Mouse (Mus musculus): ENCODE data around the gene Tdp1. TPM values are rescaled to one million over a fixed set of nuclear protein-coding genes. Genes with fewer than 3 reads are reported as not detected.

The Tdp1 gene
- polyA plus RNA-seq, 1 experiment from 2014 or later = 51.3 TPM

- H3K27ac ChIP-seq = no peak overlapping the region
- no peaks in the 10 kb centered on the region for H3K9me3 ChIP-seq
- no peaks in the 10 kb centered on the region for H3K36me3 ChIP-seq
- peaks cover 8% of the 10 kb centered on the region for H3K4me1 ChIP-seq
- H3K4me3 ChIP-seq = no peak overlapping the region
- H3K27me3 ChIP-seq (ENCODE audit: insufficient read depth, poor library complexity, severe bottlenecking) = no peaks in the 10 kb centered on the region
- DNase-seq (ENCODE audit: low spot score) = no peak
Measured at GRCm38 (mm10) chr12:99864613-99865012, 19.7 kb upstream of the Tdp1 start.

GRCm38 (mm10) chr12:99868821-99869220 lies 15.5 kb upstream of the Tdp1 start:
- Histone ChIP-seq H3K27ac (no peak overlapping the region), H3K9me3 (no peaks in the 10 kb centered on the region), H3K36me3 (no peaks in the 10 kb centered on the region), H3K27me3 (ENCODE audit: insufficient read depth, poor library complexity, severe bottlenecking) (no peaks in the 10 kb centered on the region), H3K4me3 (no peak overlapping the region), H3K4me1 (no peaks in the 10 kb centered on the region)
- DNase-seq (ENCODE audit: low spot score) = no peak
- WGBS = 80% methylated on average over 1 of the region's 1 CpGs

GRCm38 (mm10) chr12:99873443-99873842 lies 10.9 kb upstream of the Tdp1 start:
- Histone ChIP-seq H3K27me3 (ENCODE audit: insufficient read depth, poor library complexity, severe bottlenecking) (no peaks in the 10 kb centered on the region), H3K36me3 (no peaks in the 10 kb centered on the region), H3K9me3 (no peaks in the 10 kb centered on the region), H3K27ac (no peak overlapping the region), H3K4me3 (no peak overlapping the region), H3K4me1 (no peaks in the 10 kb centered on the region)
- 48% methylated on average over 3 of the region's 3 CpGs for WGBS
- no peak for DNase-seq (ENCODE audit: low spot score)

GRCm38 (mm10) chr12:99874609-99875008 lies 9.7 kb upstream of the Tdp1 start:
- Histone ChIP-seq H3K9me3 (no peaks in the 10 kb centered on the region), H3K4me1 (no peaks in the 10 kb centered on the region), H3K4me3 (no peak overlapping the region), H3K36me3 (no peaks in the 10 kb centered on the region), H3K27me3 (ENCODE audit: insufficient read depth, poor library complexity, severe bottlenecking) (no peaks in the 10 kb centered on the region), H3K27ac (no peak overlapping the region)
- WGBS = 83% methylated on average over 6 of the region's 6 CpGs
- DNase-seq (ENCODE audit: low spot score) = no peak

- peak; percentile 98 for DNase-seq (ENCODE audit: low spot score)
- Histone ChIP-seq H3K36me3 (peaks cover 3% of the 10 kb centered on the region; the same call in 1 of the 2 replicates), H3K4me3 (peak overlapping the region; percentile 82), H3K27me3 (ENCODE audit: insufficient read depth, poor library complexity, severe bottlenecking) (no peaks in the 10 kb centered on the region), H3K9me3 (no peaks in the 10 kb centered on the region), H3K4me1 (peaks cover 25% of the 10 kb centered on the region), H3K27ac (peak overlapping the region; percentile 98)
- WGBS = under 1% methylated on average over 38 of the region's 38 CpGs
Measured at GRCm38 (mm10) chr12:99883000-99883712, 1.2 kb upstream of the Tdp1 start.

GRCm38 (mm10) chr12:99883713-99884105 lies 608 bp upstream of the Tdp1 start:
- no peaks in the 10 kb centered on the region for H3K27me3 ChIP-seq (ENCODE audit: insufficient read depth, poor library complexity, severe bottlenecking)
- H3K4me1 ChIP-seq = peaks cover 25% of the 10 kb centered on the region
- under 1% methylated on average over 11 of the region's 11 CpGs for WGBS
- peak overlapping the region; percentile 82 for H3K4me3 ChIP-seq
- no peak for DNase-seq (ENCODE audit: low spot score)
- H3K36me3 ChIP-seq = peaks cover 4% of the 10 kb centered on the region; the same call in 1 of the 2 replicates
- no peaks in the 10 kb centered on the region for H3K9me3 ChIP-seq
- H3K27ac ChIP-seq = peak overlapping the region; percentile 98

- Histone ChIP-seq H3K4me3 (peak overlapping the region; percentile 82), H3K36me3 (peaks cover 4% of the 10 kb centered on the region; the same call in 1 of the 2 replicates), H3K4me1 (peaks cover 25% of the 10 kb centered on the region), H3K9me3 (no peaks in the 10 kb centered on the region), H3K27ac (peak overlapping the region; percentile 98), H3K27me3 (ENCODE audit: insufficient read depth, poor library complexity, severe bottlenecking) (no peaks in the 10 kb centered on the region)
- WGBS = 58% methylated on average over 8 of the region's 8 CpGs
- no peak for DNase-seq (ENCODE audit: low spot score)
Measured at GRCm38 (mm10) chr12:99885282-99885901, 1.1 kb downstream of the Tdp1 start.

- DNase-seq (ENCODE audit: low spot score) = peak; percentile 46
- WGBS = 87% methylated on average over 4 of the region's 4 CpGs
- Histone ChIP-seq H3K4me1 (no peaks in the 10 kb centered on the region), H3K4me3 (no peak overlapping the region), H3K27ac (no peak overlapping the region), H3K27me3 (ENCODE audit: insufficient read depth, poor library complexity, severe bottlenecking) (no peaks in the 10 kb centered on the region), H3K36me3 (peaks cover 44% of the 10 kb centered on the region), H3K9me3 (no peaks in the 10 kb centered on the region)
Measured at GRCm38 (mm10) chr12:99897846-99898245, 13.5 kb downstream of the Tdp1 start.

GRCm38 (mm10) chr12:99898248-99898870 lies 14.0 kb downstream of the Tdp1 start:
- peaks cover 47% of the 10 kb centered on the region for H3K36me3 ChIP-seq
- no peaks in the 10 kb centered on the region for H3K4me1 ChIP-seq
- H3K4me3 ChIP-seq = no peak overlapping the region
- no peaks in the 10 kb centered on the region for H3K27me3 ChIP-seq (ENCODE audit: insufficient read depth, poor library complexity, severe bottlenecking)
- DNase-seq (ENCODE audit: low spot score) = peak; percentile 72
- 84% methylated on average over 16 of the region's 16 CpGs for WGBS
- H3K27ac ChIP-seq = no peak overlapping the region
- no peaks in the 10 kb centered on the region for H3K9me3 ChIP-seq

GRCm38 (mm10) chr12:99899991-99900390 lies 15.7 kb downstream of the Tdp1 start:
- Histone ChIP-seq H3K4me1 (no peaks in the 10 kb centered on the region), H3K9me3 (no peaks in the 10 kb centered on the region), H3K27me3 (ENCODE audit: insufficient read depth, poor library complexity, severe bottlenecking) (no peaks in the 10 kb centered on the region), H3K4me3 (no peak overlapping the region), H3K36me3 (peaks cover 43% of the 10 kb centered on the region), H3K27ac (no peak overlapping the region)
- peak; percentile 36 for DNase-seq (ENCODE audit: low spot score)
- WGBS = 82% methylated on average over 1 of the region's 3 CpGs

GRCm38 (mm10) chr12:99901973-99902866 lies 17.9 kb downstream of the Tdp1 start:
- no peak for DNase-seq (ENCODE audit: low spot score)
- Histone ChIP-seq H3K27me3 (ENCODE audit: insufficient read depth, poor library complexity, severe bottlenecking) (no peaks in the 10 kb centered on the region), H3K27ac (no peak overlapping the region), H3K4me1 (no peaks in the 10 kb centered on the region), H3K9me3 (no peaks in the 10 kb centered on the region), H3K4me3 (no peak overlapping the region), H3K36me3 (peaks cover 44% of the 10 kb centered on the region)
- 83% methylated on average over 8 of the region's 8 CpGs for WGBS

- H3K9me3 ChIP-seq = no peaks in the 10 kb centered on the region
- DNase-seq (ENCODE audit: low spot score) = no peak
- H3K4me1 ChIP-seq = no peaks in the 10 kb centered on the region
- H3K4me3 ChIP-seq = no peak overlapping the region
- WGBS = 84% methylated on average over 4 of the region's 4 CpGs
- no peak overlapping the region for H3K27ac ChIP-seq
- H3K36me3 ChIP-seq = peaks cover 49% of the 10 kb centered on the region
- H3K27me3 ChIP-seq (ENCODE audit: insufficient read depth, poor library complexity, severe bottlenecking) = no peaks in the 10 kb centered on the region
Measured at GRCm38 (mm10) chr12:99902867-99903370, 18.6 kb downstream of the Tdp1 start.

Data from heart, embryonic 10.5 days (tissue).